Mouse (Mus musculus): ENCODE data around the gene Lrp4. TPM values are rescaled to one million over a fixed set of nuclear protein-coding genes. Genes with fewer than 3 reads are reported as not detected.

Gene Lrp4
- polyA plus RNA-seq (2017; shearing (Covaris generic)): under 1 TPM in 1 of 2 experiments, not detected in 1; 0.29 TPM

DNA sequence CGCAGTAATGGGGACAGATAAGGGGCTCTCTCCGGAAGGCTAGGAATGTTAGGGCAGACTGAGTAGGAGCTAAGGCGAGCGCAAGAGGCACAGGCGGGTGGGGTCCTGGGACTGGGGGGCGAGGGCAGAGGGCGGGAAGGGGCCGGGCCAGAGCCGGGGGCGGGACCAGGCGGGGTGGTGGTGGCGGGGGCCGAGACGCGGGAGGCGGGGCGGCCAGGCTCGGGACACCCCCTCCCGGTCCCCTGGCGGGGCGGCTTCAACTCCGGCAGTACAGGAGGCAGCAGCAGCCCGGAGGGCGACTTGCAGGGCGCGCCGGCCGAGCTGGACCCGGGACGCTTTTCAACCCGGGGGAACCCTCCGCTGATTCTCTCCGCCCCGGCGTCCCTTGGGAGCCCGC is at the start of gene Lrp4:
Lrp4 (plus strand) TSS at position 253 of the 397 bp plus-strand sequence.

DNA sequence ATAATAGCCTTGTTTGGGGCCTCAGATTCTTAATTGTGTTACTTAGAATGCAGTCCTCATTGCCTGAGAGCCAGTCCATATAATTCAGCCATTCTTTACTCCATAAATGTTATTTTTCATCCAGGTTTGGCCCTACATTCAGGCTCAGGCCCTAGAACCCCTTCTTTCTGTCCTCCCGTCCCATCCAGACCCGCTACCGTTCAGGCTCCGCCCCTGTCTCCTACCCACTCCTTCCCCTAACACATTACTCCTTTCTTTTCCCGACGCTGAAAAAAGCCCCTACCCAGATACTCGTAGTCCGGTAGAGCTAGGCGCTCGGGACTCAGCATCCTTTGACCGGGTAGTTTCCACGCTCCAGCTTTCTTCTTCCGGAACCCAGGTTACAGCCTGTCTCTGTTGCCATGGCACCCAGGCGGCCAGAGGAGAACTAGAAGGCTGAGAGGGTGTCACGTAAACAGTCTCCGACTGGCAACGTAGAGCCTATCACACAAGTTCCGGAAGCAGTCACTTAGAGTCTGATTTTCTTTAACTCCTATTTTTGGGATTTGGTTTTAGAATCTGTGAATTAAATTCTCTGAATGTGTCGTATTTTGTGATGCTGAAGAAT is 12.9 kb upstream of the Lrp4 start, which contains the start of gene 1110051M20Rik:
1110051M20Rik (minus strand) TSS at position 419 of the 607 bp plus-strand sequence.

DNA sequence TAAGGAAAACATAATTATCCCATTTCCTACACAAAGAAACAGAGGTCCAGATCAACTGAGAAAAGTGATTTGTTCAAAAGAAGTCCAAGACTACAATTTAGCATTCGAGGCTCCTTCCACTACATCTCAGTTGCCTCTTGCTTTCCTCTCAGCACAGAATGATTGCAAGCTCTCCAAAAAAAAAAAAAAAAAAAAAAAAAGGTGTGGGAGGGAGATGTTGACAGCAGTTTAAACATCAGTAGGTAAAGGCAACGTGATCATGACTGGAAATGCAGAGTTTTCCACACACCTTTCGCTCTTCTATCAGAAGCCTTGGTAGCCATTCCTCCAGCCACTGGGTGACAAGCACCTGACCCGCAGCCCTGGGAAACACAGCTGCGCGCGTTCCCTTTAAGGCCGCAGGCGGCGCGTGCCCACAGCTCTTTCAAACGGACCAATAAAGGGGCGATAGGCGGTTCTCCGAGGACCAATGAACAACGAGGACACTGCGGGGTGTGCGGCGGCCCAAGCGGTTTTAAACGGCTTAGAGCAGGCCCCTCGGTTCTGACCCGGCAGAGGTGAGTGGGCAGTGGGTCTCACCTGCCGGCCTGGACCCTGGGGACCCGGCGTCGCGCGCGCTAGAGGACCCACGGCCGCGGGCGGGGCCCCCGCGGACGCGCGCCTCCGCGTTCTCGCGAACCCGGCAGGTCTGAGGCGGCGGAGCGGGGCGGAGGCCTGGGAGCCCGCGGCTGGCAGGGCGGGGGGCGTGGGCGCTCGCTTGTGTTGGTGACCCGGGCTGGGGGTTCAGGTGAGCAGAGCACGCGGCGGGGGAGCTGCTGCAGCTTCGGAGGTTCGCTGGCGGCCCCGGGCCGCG is 69.2 kb downstream of the Lrp4 start, which contains the start of gene Ckap5:
Ckap5 (plus strand) TSS at position 469 of the 853 bp plus-strand sequence.

Other genes starting within 250 kb of the Lrp4 start
- gene Ddb2, start 220.5 kb upstream of the Lrp4 start, polyA plus RNA-seq (2017; shearing (Covaris generic)): 10 to 100 TPM; 69.9 to 75.5 TPM
- under 1 TPM; 0.29 to 0.49 TPM for gene Pacsin3, start 201.6 kb upstream of the Lrp4 start, polyA plus RNA-seq (2017; shearing (Covaris generic))
- 100 to 1,000 TPM in 1 of 2 experiments, 10 to 100 TPM in 1; 95.9 to 121 TPM for gene Arfgap2, start 192.5 kb upstream of the Lrp4 start, polyA plus RNA-seq (2017; shearing (Covaris generic))
- gene 1110051M20Rik, start 12.8 kb upstream of the Lrp4 start, polyA plus RNA-seq (2017; shearing (Covaris generic)): 10 to 100 TPM; 14.3 to 19.4 TPM
- gene Ckap5, start 69.3 kb downstream of the Lrp4 start, polyA plus RNA-seq (2017; shearing (Covaris generic)): 10 to 100 TPM; 34.8 to 51.2 TPM
- gene F2, start 178.9 kb downstream of the Lrp4 start, polyA plus RNA-seq (2017; shearing (Covaris generic)): under 1 TPM in 1 of 2 experiments, not detected in 1; 0.10 TPM
- gene Zfp408, start 192.3 kb downstream of the Lrp4 start, polyA plus RNA-seq (2017; shearing (Covaris generic)): 10 to 100 TPM; 18.8 to 26.8 TPM
- gene Arhgap1, start 192.3 kb downstream of the Lrp4 start, polyA plus RNA-seq (2017; shearing (Covaris generic)): 100 to 1,000 TPM; 182 to 198 TPM